Mouse (Mus musculus) liver, embryonic 12.5 days (tissue): Measurements from ENCODE around the gene Guk1. TPM values are rescaled to one million over a fixed set of nuclear protein-coding genes. Genes with fewer than 3 reads are reported as not detected.
A peak's percentile ranks its signal among the peaks of the same experiment; 100 is the strongest.

Experiments used
- ATAC-seq: fragments of 200-750 bp; cut with Nextera tagmentation; 2 replicates; pipeline ENCODE4 v1.8.0; 2017; ENCODE audit warnings: moderate number of reproducible peaks, mild to moderate bottlenecking, moderate library complexity
- H3K27ac ChIP-seq: fragments of 300-500 bp; sonication (generic); 2 replicates; pipeline ENCODE4 v1.5.1; 2016; ENCODE audit warnings: mild to moderate bottlenecking
- H3K27me3 ChIP-seq: fragments of 300-500 bp; sonication (generic); replicated peaks from 2 replicates; pipeline ENCODE4 v1.6.1; 2016; ENCODE audit warnings: mild to moderate bottlenecking, moderate library complexity
- H3K36me3 ChIP-seq: fragments of 300-500 bp; sonication (generic); 2 replicates; pipeline ENCODE4 v1.6.1; 2016; ENCODE audit warnings: mild to moderate bottlenecking, moderate library complexity
- H3K4me1 ChIP-seq: fragments of 300-500 bp; sonication (generic); 2 replicates; pipeline ENCODE4 v1.6.1; 2016
- H3K4me2 ChIP-seq: fragments of 300-500 bp; sonication (generic); 2 replicates; pipeline ENCODE4 v1.6.1; 2016; ENCODE audit warnings: mild to moderate bottlenecking, moderate library complexity
- H3K4me3 ChIP-seq: fragments of 300-500 bp; sonication (generic); 2 replicates; pipeline ENCODE4 v1.5.1; 2016; ENCODE audit warnings: mild to moderate bottlenecking, moderate library complexity
- H3K9ac ChIP-seq: fragments of 300-500 bp; sonication (generic); 2 replicates; pipeline ENCODE4 v1.6.1; 2016; ENCODE audit warnings: mild to moderate bottlenecking, moderate library complexity
- H3K9me3 ChIP-seq: fragments of 300-500 bp; sonication (generic); replicated peaks from 2 replicates; pipeline ENCODE4 v1.6.1; 2016; ENCODE audit warnings: mild to moderate bottlenecking, moderate library complexity
- WGBS: fragments of 180-500 bp; shearing (Covaris S2); methylation state at CpG from one replicate; pipeline ENCODE4 v1.1.7; 2016; ENCODE audit not compliant: insufficient replicate concordance; 5-methylcytosine and 5-hydroxymethylcytosine counted together
- polyA plus RNA-seq: library from polyadenylated mRNA; unstranded; fragments of >200 nt; fragmentation: Nextera tagmentation; extraction: Ambion mirVana; gene quantifications from 2 replicates; pipeline ENCODE4 v1.2.1, GENCODE M21; 2016

Guk1 gene
- 73.7 and 81.3 TPM in 2 replicates for polyA plus RNA-seq

GRCm38 (mm10) chr11:59192059-59192386 lies at the start of gene Guk1:
Guk1 (minus strand) TSS chr11:59192212.
- Histone ChIP-seq H3K9ac (peak within 1 kb of the TSS; percentile 82), H3K4me2 (peak within 1 kb of the TSS; percentile 92), H3K27me3 (peaks cover 12% of the 10 kb centered on the region; the same call in 1 of the 2 replicates), H3K4me3 (peak within 1 kb of the TSS; percentile 73), H3K4me1 (peaks cover 34% of the 10 kb centered on the region), H3K9me3 (no peaks in the 10 kb centered on the region), H3K27ac (peak within 1 kb of the TSS; percentile 96), H3K36me3 (no peaks in the 10 kb centered on the region)
- WGBS, result 6% methylated on average over 16 of the region's 16 CpGs
- ATAC-seq, result 0 out of 2 replicates have a peak, but pooled peaks have one; percentile 0

DNA sequence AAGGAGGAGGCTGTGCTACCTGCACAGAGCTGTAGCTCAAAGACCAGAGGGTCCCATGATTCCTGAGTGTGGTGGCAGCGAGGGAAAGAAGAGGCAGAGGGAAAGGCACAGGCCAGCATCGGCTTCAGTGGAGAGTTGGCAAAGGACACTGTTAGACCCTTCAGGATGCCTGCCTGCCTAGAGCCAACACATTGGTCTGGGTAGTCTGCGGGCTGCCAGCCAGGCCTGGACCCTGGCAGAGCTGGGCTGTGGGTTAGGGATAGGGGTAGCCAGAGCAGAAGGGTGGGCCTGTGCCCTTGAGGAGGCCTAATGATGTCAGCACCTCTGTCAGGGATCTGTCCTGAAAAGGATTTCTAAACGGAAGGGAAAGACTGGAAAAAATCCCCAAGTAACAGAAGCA lies 47.8 kb upstream of the Guk1 start:
- Histone ChIP-seq H3K4me2 (no peak overlapping the region), H3K36me3 (no peaks in the 10 kb centered on the region), H3K27ac (no peak overlapping the region), H3K4me1 (peaks cover 7% of the 10 kb centered on the region; the same call in 1 of the 2 replicates), H3K4me3 (no peak overlapping the region), H3K9ac (no peak overlapping the region), H3K9me3 (no peaks in the 10 kb centered on the region), H3K27me3 (peaks cover 89% of the 10 kb centered on the region)
- ATAC-seq, result no peak
- 68% methylated on average over 4 of the region's 4 CpGs for WGBS

GRCm38 (mm10) chr11:59239428-59239785 lies 47.4 kb upstream of the Guk1 start:
- H3K9me3 ChIP-seq, result no peaks in the 10 kb centered on the region
- H3K27ac ChIP-seq, result no peak overlapping the region
- H3K4me1 ChIP-seq, result peaks cover 7% of the 10 kb centered on the region; the same call in 1 of the 2 replicates
- no peak overlapping the region for H3K9ac ChIP-seq
- no peak overlapping the region for H3K4me2 ChIP-seq
- H3K27me3 ChIP-seq, result peaks cover 89% of the 10 kb centered on the region
- no peak overlapping the region for H3K4me3 ChIP-seq
- no peak for ATAC-seq
- WGBS, result 47% methylated on average over 4 of the region's 4 CpGs
- no peaks in the 10 kb centered on the region for H3K36me3 ChIP-seq

- peaks cover 7% of the 10 kb centered on the region; the same call in 1 of the 2 replicates for H3K4me1 ChIP-seq
- H3K4me2 ChIP-seq, result no peak overlapping the region
Observed at GRCm38 (mm10) chr11:59238525-59239427, 46.8 kb upstream of the Guk1 start.

GRCm38 (mm10) chr11:59232797-59233196 lies 40.8 kb upstream of the Guk1 start:
- Histone ChIP-seq H3K4me3 (no peak overlapping the region), H3K9ac (no peak overlapping the region), H3K27ac (no peak overlapping the region), H3K36me3 (no peaks in the 10 kb centered on the region), H3K27me3 (peaks cover 51% of the 10 kb centered on the region), H3K9me3 (no peaks in the 10 kb centered on the region), H3K4me1 (peaks cover 17% of the 10 kb centered on the region), H3K4me2 (no peak overlapping the region)
- ATAC-seq, result no peak
- WGBS, result 65% methylated on average over 2 of the region's 2 CpGs

More at GRCm38 (mm10) chr11:59238525-59239427, 46.8 kb upstream of the Guk1 start:
- 7% methylated on average over 15 of the region's 15 CpGs for WGBS
- Histone ChIP-seq H3K27ac (no peak overlapping the region), H3K4me3 (no peak overlapping the region), H3K27me3 (peaks cover 88% of the 10 kb centered on the region), H3K9me3 (no peaks in the 10 kb centered on the region), H3K36me3 (no peaks in the 10 kb centered on the region), H3K9ac (no peak overlapping the region)
- ATAC-seq, result peak; percentile 78

GRCm38 (mm10) chr11:59230144-59230760 lies 38.2 kb upstream of the Guk1 start:
- WGBS, result 12% methylated on average over 7 of the region's 7 CpGs
- 0 out of 2 replicates have a peak overlapping the region, but pooled peaks have one; percentile 16 for H3K4me2 ChIP-seq
- H3K27me3 ChIP-seq, result peaks cover 36% of the 10 kb centered on the region

GRCm38 (mm10) chr11:59228122-59228953 lies 36.3 kb upstream of the Guk1 start, which contains the start of gene Arf1:
Arf1 (minus strand) TSS chr11:59228270.
- Histone ChIP-seq H3K4me2 (peak within 1 kb of the TSS; percentile 86), H3K9ac (peak within 1 kb of the TSS; percentile 99), H3K4me3 (peak within 1 kb of the TSS; percentile 96), H3K4me1 (peaks cover 55% of the 10 kb centered on the region), H3K9me3 (no peaks in the 10 kb centered on the region), H3K36me3 (peaks cover 22% of the 10 kb centered on the region), H3K27ac (peak within 1 kb of the TSS; percentile 97), H3K27me3 (peaks cover 19% of the 10 kb centered on the region)
- WGBS, result 4% methylated on average over 59 of the region's 59 CpGs
- ATAC-seq, result peak; percentile 95

More at GRCm38 (mm10) chr11:59230144-59230760, 38.2 kb upstream of the Guk1 start:
- H3K4me1 ChIP-seq, result peaks cover 36% of the 10 kb centered on the region
- H3K36me3 ChIP-seq, result peaks cover 7% of the 10 kb centered on the region; the same call in 1 of the 2 replicates
- H3K27ac ChIP-seq, result no peak overlapping the region
- ATAC-seq, result no peak
- no peaks in the 10 kb centered on the region for H3K9me3 ChIP-seq
- H3K4me3 ChIP-seq, result no peak overlapping the region
- H3K9ac ChIP-seq, result 0 out of 2 replicates have a peak overlapping the region, but pooled peaks have one; percentile 24

DNA sequence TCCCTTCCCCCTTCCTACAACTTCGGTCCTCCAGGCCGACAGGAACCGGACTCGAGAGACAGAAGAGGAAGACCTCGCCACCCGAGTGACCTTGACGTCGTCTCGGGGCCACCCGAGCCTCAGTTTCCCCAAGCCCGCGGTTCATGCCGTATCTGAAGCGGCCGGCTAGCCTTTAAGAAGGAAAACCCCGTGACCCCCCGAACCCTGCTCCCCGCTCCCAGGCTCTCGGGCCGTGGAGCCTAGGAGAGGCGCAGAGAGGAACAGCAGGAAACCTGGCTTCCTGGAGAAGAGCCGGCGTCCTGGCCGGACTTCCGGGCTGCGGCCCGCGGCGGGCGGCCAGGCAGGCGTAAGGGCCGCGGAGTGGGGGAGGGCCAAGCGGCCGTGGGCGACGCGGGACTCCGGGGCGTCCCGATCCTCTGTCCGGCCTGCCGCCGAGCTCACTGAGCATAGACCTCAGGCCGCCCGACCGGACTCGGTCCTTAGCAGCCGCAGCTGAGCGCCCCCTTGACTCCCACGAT lies 35.7 kb upstream of the Guk1 start:
- under 1% methylated on average over 39 of the region's 51 CpGs for WGBS
- H3K4me3 ChIP-seq, result peak overlapping the region; percentile 96
- H3K9me3 ChIP-seq, result no peaks in the 10 kb centered on the region
- H3K9ac ChIP-seq, result peak overlapping the region; percentile 99
- peak overlapping the region; percentile 86 for H3K4me2 ChIP-seq
- peak overlapping the region; percentile 97 for H3K27ac ChIP-seq
- H3K4me1 ChIP-seq, result peaks cover 62% of the 10 kb centered on the region
- ATAC-seq, result peak; percentile 75
- H3K36me3 ChIP-seq, result peaks cover 24% of the 10 kb centered on the region
- peaks cover 13% of the 10 kb centered on the region for H3K27me3 ChIP-seq

- Histone ChIP-seq H3K27me3 (0 out of 2 replicates have a peak, but pooled peaks cover 6% of the 10 kb centered on the region), H3K9ac (peak overlapping the region; percentile 99), H3K36me3 (peaks cover 25% of the 10 kb centered on the region), H3K27ac (peak overlapping the region; percentile 97), H3K4me3 (peak overlapping the region; percentile 96), H3K4me1 (peaks cover 68% of the 10 kb centered on the region), H3K9me3 (no peaks in the 10 kb centered on the region), H3K4me2 (peak overlapping the region; percentile 86)
- 1% methylated on average over 21 of the region's 21 CpGs for WGBS
- no peak for ATAC-seq
Observed at GRCm38 (mm10) chr11:59226787-59227603, 35.0 kb upstream of the Guk1 start.

DNA sequence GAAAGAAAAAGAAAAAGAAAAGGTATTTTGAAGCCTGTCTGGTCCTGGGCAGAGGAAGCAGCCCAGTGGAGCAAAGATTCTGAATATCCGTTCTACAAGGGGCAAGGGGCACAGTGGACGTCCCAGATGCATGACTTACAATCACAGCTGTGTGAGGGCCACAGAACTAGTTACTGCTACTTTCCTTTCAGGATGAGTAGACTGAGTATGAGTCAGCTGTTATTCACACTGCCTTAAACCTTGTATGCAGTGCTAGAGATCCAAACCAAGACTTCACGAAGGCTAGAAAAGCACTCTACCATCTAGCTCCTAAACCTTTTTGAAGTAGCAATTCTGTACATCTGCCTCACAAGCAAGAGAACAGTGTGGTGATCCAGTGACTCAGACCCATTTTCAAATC lies 34.2 kb upstream of the Guk1 start:
- Histone ChIP-seq H3K9ac (peak overlapping the region; percentile 99), H3K4me3 (peak overlapping the region; percentile 96), H3K27me3 (no peaks in the 10 kb centered on the region), H3K4me2 (peak overlapping the region; percentile 86), H3K9me3 (no peaks in the 10 kb centered on the region), H3K27ac (peak overlapping the region; percentile 97), H3K4me1 (peaks cover 76% of the 10 kb centered on the region), H3K36me3 (peaks cover 32% of the 10 kb centered on the region)
- 50% methylated on average over 3 of the region's 3 CpGs for WGBS
- no peak for ATAC-seq
